Mouse (Mus musculus) hindlimb bud, embryonic 11.5 days (tissue): ENCODE data around the gene G430095P16Rik.

Experiments used
- DNase-seq: peaks from one replicate; pipeline ENCODE4 v3.0.0-alpha.2; 2012; ENCODE audit warnings: low read depth, low spot score; ENCODE audit errors: extremely low spot score

G430095P16Rik gene

DNA sequence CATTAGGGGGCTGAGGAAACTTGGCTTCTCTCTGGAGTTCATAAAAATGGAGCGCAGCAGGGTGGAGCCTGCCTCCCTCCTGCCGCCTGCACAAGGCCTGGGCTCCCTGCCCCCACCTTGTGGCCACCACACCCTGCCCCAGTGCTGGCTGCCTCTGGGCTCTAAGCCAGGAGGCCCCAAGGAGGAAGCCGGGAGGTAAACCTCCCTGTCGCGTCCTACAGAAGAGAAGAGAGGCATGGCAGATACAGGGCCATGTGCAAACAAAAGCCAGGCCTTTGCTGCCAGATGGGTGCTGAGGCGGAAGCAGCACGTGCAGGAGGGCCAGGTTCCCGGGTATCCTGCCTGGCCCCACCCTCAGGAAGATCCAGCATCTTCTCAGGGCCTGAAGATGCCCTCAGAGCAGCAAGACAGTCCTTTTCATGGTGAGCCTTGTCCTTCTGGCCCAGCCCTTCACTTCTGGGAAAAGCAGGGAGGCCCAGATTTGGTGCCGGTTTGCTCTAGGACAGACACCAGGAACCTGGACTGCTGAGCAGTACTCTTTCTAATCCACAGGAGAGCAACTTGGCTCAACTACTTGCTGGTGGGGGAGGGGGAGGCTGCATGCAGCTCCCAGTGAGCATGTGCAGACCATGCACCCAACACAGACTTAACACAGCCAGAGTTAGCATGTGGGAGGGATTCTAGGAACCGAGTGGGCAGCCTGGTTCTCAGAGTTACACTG is at the start of gene G430095P16Rik:
TSS of gene G430095P16Rik (plus strand) at position 158 of the 721 bp plus-strand sequence.
- DNase-seq = no peak

DNA sequence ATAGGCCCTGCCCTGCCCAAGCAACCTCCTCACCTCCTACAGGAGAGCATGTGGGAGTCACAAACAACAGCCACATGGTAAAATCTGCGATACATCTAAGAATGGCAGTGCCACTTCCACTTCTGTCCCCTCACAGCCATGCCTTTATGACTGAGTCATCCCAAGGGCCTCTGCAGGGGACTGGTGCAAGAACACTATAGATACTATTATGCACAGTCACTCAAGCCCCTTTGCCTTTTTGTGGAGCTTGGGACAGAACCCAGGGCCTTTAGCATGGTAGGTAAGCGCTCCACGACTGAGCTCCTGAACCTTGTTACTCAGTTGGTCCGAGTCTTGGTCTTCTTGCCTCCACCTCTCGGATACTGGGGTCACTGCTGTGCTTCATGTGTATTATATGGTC is 45.5 kb upstream of the G430095P16Rik start:
- DNase-seq = no peak

DNA sequence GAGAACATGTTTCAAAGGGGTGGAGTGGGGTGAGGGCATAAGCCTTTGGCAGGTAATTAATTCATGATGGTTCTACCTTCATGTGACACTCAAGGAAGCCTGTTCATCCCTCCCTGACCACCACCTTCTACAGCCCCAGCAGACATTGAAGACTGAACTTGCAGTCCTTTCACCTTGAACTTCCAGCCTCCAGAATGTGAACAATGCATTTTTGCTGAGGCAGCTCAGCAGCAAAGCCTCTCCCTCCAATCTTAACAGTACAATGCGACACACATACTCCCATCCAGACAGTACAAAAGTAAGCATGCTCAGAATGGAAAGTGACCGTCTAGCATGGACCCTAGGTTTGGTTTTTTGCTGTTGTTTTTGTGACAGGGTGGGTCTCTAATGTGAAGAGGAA is 41.3 kb upstream of the G430095P16Rik start:
- no peak for DNase-seq

DNA sequence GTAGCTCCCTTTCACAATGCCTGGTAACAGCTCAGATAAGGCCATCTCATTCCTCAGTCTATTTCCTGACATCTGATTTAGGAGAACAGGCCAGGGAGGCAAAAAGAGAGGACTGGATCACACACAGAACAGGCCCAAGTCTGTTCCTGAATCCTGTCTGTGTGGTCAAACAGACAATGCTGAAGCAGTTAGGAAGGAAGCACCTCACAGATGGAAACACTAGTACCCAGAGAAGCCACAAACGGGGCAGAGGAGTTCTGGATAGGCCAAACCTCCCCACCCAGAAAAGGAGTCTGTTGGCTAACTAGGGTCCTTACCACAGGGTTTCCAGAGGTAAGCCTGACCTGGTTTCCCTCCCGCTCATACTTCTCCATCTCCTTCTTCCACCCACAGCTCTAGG is 40.5 kb upstream of the G430095P16Rik start:
- no peak for DNase-seq

DNA sequence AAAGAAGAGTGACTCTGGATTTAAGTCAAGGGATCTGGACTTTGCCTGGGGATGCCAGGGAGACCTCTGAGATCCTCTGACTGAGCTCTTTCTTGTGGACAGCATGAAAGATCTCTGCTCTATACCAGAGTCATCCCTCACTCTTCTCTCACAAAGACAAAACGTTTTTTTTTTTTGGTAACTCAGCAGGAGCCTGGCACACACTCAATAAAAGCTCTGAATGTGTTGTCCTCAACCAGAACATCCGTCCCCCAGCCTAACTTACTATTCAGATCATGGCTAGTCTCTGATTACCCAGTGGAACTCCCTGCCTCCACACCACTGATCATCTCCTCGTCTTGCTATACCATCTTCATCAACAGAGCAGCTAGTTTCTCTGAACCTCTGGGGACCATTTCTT is 38.3 kb upstream of the G430095P16Rik start:
- DNase-seq = no peak

DNA sequence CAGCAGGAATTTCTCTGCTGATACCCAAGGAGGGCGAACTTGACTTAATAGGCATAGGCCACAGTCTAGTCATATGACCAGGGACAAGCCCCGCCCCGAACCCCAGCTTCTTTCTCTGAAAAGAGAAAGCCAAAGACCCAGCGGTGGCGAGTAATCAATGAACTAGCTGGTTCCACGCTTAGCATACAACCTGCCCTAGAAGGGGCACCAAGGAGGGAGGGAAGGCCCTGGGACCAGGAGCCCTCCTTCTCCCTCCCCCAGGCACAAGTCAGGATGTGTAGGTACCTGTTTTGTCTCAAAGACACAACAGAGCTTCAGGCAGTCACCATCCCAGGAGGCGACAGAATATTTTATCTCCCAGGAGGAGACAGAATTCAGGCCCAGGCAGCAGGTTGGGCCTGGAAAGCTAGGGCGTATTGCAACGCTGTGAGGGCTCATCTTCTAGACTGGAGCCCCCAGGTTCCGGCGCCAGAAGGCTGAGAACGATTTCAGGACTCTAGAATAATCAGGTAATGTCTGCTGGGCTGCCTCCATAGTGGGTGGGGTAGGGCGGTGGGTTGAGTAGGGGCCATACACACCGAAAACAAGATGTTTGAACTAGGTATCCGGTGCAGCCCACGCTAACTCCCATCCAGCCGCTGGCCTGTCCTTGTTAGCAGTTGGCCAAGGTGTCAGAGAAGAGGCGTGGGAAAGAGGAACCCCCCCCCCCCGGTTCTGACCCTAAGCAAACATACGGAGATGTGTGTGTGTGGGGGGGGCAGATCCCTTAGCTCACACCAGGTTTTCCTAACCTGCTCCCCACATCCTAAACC is 36.4 kb upstream of the G430095P16Rik start, which contains the start of gene Trmt1:
TSS of gene Trmt1 (plus strand) at position 117 of the 812 bp plus-strand sequence.
- DNase-seq = no peak

DNA sequence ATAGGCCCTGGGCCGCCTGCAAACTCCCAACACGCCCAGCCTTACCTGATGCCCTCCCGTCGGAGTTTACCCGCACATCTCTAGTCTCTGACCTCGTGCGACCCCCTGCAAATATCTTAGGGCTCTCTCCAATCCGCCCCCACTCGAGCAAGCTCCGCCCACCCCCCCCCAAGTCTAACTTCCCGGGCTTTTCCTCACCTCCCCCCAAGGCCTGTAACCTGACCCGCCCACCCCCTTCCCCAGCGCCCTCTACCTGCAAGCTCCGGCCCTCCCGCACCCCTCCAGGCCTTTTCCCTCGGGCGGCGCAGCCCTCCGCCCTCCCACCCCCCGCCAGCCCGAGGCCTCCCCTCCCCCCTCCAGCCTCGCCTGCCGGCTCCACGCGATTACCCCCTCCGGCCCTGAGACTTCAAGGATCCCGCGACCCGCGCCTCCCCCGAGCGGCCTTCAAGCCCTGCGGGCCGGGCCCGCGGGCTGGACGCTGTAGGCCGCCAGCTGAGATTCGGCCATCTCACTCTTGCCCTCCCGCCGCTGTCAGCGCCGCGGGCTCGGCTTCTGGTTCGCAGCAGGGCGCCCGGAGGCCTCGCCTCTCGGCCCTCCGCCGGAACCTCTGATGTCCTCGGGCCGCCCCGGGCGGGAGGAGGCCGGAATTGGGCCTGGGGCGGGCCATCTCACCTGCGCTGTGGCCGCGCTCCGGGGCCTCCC is 35.7 kb upstream of the G430095P16Rik start:
- DNase-seq = no peak

DNA sequence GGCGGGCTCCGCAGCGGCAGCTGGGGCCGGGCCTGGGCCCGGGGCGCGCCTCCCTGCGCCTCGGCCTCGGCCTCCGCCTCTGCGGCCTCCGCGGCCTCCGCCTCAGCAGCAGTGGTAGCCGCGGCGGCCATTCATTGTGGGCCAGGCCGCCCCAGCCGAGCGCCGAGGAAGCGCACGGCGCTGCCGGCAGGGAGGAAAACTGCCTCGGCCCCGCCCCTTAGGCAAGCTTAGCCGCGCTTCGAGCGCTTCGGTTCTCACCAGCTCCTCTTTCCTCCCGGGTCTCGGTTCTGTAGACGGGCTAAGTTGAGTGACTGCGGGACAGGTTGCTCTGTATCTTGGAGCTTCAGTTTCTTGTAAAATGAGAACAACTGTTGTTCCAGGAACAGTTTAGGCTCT is 35.1 kb upstream of the G430095P16Rik start, which contains the start of gene Nacc1:
TSS of gene Nacc1 (minus strand) at position 158 of the 396 bp plus-strand sequence.
- no peak for DNase-seq

DNA sequence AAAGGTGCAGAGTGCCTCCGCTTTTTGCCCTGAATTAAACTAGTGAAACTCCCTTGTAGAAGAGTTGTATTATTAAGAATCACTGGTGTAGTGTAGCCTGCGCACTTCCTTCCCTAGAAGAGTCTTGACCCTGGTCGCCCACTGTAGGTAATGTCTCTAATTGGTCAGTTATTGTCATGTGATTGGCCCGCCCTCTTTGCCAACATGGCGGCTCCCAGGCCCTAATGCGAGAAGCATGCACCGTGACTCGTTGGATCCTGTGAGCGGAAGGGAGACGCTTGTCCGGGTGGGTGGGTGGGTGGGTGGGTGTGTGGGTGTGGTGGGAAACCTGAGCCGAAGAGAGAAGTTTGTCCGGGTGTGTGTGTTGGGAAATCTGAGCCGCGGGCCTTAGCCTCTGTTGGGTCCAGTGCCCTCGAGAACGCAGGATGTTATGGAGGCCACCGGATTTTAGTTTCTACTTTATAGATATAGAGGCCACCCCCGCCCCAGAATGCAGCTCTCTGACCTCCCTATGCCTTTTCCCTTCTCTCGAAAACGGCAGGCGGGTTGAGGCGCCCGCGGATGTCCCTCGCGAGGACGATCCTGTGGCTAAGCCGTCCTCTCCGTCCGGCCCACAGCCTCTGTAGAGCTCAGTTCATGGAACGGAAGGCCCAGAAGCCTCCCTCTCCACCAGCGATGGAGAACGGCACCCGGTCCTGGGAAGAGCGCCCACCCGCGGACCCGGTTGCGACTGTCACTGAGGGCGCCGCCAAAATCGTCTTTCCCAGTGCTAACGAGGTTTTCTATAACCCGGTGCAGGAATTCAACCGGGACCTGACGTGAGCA is 33.5 kb upstream of the G430095P16Rik start:
- no peak for DNase-seq

DNA sequence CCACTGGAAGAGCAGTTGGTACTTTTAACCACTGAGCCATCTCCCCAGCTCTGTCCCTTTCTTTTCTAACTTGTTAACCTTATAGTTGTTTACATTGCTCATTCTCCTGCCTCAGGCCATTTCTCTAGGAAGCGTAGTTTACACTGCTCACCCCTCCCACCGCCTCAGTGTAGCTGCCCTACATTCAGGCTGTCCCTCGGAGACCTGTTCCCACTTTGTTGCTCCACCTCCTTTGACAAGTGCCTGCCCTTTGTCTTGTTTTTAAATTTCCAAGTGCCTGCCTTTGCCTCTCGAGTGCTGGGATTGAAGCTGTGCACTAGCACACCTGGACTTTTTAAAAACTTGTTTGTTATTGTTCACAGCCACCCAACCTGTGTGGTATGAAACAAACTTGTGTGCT is 29.5 kb upstream of the G430095P16Rik start:
- no peak for DNase-seq

DNA sequence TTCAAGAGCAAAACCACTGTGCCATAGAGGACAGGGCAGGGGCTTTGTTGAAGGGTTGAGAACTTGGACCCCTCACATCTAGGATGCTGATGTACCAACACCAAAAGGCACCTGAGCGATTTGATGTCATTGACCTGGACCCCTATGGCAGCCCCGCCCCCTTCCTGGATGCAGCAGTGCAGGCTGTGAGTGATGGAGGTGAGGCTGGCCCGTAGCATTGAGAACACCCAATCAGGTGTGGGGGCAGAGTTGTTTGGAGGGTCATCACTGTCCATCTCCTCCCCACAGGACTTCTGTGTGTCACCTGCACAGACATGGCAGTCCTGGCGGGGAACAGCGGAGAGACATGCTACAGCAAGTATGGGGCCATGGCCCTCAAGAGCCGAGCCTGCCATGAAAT is 27.7 kb upstream of the G430095P16Rik start:
- no peak for DNase-seq

DNA sequence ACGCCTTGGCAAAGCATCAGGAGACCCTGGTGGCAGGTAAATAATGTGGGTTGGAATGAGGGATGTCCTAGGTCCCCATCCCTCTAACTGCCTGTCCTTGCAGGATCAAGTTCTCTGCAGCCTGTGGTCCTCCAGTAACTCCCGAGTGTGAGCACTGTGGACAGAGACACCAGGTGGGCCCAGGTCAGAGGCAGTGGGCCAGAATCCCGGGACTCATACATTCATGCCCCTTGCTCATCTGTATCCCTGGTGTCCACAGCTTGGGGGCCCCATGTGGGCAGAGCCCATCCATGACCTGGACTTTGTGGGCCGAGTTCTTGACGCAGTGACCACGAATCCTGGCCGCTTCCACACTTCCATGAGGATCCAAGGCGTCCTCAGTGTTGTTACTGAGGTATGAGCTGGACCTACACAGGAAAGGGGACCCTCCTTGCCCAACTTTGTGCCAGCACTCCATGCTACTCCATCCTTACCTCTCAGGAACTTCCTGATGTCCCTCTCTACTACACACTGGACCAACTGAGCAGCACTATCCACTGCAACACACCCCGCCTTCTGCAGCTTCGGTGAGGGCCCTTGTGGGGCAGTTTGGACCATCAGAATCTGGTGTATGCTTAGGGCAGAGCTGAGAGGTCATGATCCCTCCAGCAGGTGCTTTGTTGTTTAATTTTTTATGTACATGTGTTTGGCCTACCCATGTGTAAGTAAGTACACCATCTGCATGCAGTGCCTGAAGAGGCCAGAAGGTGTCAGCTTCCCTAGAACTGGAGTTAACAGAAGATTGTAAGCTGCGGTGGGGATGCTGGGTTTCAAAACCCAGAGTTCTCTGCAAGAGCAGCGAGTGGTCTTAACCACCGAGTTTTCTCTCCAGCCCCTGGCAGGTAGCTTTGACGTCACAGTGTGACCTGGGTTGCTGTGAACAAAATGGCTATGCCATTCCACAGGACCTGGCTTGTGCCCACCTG is 25.4 kb upstream of the G430095P16Rik start:
- DNase-seq = no peak

DNA sequence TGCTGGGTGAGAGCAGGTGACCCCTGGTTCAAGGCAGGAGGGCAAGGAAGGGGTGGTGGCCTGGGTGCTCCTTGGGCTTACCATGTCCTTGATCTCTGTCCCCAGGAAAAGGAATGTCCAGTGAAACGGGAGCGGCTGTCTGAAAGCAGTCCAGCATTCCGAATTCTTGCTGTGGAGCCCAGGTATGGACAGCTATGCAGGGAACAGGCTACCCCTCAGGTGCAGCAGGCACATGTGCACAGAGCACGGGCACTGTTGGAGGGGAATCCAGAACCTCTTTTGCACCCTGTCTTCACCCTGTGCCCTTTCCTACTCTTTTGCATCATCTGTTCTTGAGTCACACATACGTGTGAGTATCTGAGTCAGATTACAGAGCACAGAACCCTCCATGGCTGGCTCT is 24.5 kb upstream of the G430095P16Rik start:
- no peak for DNase-seq

DNA sequence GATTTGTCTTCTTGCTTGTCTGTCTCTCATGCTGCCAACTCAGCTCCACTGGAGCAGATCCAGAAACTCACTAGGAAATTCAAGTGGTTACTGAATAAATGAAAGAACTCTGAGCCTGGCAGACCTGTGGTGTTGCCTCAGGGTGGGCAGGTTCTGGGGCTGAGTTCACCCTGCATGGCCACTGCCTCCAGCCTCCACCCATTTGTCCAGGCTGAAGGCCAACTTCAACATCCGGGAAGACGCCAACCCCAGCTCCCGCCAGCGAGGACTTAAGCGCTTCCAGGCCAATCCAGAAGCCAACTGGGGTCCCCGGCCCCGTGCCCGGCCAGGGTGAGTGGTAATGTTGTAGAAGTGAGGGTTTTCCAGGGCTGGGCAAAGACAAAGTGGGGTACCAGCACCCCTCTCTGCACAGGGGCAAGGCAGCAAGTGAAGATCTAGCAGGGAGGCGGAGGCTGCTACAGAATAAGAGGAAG is 23.8 kb upstream of the G430095P16Rik start:
- DNase-seq = no peak

DNA sequence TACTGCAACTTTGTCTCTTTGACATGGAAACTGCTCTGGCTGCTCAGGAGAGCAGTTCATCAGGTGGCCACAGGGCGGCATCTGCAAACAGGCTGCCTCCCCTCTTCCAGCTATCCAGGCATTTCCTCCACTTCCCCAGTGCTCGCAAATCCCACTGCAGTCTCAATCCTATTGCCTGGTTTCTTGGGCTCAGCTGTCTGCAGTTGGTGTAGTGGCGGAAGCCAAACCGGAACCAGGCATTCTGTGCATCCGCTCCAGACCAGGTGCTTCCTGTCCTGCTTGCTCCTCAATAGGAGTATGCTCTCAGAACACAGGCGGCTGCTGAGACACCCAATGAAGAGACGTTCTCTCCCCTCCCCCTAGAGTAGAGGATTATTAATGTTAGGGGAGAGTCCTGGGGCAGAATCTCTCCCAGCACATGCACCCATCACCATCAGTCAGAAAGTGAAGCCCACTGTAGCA is 22.9 kb upstream of the G430095P16Rik start:
- no peak for DNase-seq

DNA sequence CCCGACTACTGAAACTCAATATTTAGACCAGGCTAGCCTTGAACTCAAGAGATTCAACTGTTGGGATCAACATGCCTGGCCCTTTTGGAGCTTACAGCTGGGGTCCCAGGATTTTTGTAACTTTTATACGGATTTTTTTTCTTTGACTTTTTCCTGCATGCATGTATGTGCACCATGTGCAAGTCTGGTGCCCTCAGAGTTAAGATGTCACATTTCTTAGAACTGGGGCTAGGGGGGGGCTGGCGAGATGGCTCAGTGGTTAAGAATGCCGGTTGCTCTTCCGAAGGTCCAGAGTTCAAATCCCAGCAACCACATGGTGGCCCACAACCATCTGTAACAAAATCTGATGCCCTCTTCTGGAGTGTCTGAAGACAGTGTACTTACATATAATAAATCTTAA is 22.3 kb upstream of the G430095P16Rik start:
- no peak for DNase-seq

DNA sequence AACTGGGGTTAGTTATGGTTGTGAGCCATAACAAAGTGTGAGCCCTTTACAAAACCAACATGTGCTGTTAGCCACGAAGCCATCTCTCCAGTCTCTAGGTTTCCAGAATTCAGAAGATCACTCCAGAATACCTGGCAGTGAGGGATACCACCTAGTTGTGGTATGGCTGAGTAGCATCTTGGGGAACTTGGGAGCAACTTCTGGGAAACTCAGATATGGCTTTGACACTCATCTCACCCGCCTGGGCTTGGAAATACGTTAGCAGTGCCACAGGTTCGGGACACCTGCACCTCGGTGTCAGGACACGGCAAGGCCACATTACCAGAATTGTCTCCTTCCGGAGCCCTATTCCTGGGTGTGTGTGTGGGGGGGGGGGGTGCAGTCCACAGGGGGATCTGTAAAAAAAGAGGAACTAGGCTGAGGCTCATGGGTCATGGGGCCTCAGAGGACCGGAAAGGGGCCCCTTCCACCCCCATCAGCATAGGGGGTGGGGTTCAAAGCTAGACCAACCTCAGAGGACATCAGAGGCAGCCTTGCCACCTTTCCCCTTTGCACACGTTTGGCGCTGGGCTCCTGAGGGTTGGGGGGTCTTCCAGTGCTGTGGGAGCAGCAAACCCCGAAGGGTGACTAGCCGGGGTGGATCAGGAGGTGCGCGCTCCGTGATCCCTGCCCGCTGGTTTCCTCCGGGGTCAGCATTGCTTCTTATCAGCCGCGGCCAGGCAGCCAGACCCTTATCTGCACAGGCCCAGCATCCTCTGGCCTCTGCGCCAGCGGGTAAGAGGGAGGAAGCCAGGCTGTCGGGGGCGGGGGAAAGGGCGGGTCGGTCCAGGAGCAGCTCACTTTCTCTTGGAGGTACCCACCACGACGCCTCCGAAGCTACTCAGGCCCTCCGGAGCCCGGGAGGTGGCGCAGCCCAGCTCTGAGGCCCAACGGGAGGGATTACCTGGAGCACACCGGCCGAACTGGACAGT is 21.6 kb upstream of the G430095P16Rik start, which contains the start of gene Lyl1:
TSS of gene Lyl1 (plus strand) at position 517 of the 971 bp plus-strand sequence.
- no peak for DNase-seq

DNA sequence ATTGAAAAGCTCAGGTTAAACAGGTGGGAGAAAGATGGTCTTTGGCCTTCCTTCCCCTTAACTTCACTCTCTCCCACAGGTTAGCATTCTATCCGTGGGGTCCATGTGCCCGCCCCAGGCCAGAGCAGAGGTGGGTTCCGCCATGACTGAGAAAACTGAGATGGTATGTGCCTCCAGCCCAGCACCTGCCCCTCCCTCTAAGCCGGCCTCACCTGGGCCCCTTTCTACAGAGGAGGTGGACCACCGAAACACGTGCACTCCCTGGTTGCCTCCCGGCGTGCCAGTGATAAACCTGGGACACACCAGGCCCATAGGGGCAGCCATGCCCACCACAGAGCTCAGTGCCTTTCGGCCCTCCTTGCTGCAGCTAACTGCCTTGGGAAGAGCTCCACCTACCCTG is 20.2 kb upstream of the G430095P16Rik start:
- DNase-seq = no peak
